Mouse (Mus musculus): ENCODE measurements around the gene Atp2b2. TPM values are rescaled to one million over a fixed set of nuclear protein-coding genes. Genes with fewer than 3 reads are reported as not detected.

The Atp2b2 gene
- polyA plus RNA-seq, 1 experiment from 2014 or later, result 0.09 TPM

DNA sequence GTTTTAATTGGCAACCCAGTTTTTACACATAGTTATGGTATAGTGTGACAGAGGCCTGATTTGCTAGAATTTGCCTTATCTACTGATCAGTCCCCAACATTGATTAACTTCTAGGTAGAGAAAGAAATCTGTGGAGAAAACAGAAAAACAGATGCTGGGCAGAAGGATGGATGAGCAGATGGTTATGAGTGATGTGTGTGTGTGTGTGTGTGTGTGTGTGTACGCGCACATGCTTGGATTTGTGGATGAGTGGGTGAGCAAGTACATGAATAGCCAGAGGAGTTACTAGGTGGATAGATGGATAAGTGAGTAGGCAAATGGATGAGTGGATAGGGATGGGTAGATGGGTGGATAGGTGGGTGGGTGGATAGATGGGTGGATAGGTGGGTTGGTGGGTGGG, 20.7 kb upstream of the Atp2b2 start:
- H3K9me3 ChIP-seq (ENCODE audit: control insufficient read depth, low read length), result no peaks in the 10 kb centered on the region
- no peaks in the 10 kb centered on the region for H3K27me3 ChIP-seq (ENCODE audit: control insufficient read depth, insufficient read depth, low read length)
- no peak overlapping the region for H3K4me3 ChIP-seq (ENCODE audit: low read depth, low read length)
- no peak overlapping the region for H3K27ac ChIP-seq (replicated peaks; ENCODE audit: low read depth, low read length)
- no peaks in the 10 kb centered on the region for H3K36me3 ChIP-seq (ENCODE audit: control insufficient read depth, insufficient read depth, low read length)
- no peak overlapping the region for H3K9ac ChIP-seq (ENCODE audit: low read length)
- no peaks in the 10 kb centered on the region for H3K4me1 ChIP-seq (ENCODE audit: control insufficient read depth, insufficient read depth, low read length)
- 92% methylated on average over 2 of the region's 2 CpGs for WGBS
- no peak overlapping the region for H3K4me2 ChIP-seq (ENCODE audit: low read depth, severe bottlenecking)
- DNase-seq (ENCODE audit: low spot score) (no peak), ATAC-seq (ENCODE audit: insufficient number of reproducible peaks, low FRiP score, low TSS enrichment, low read depth) (no peak)

DNA sequence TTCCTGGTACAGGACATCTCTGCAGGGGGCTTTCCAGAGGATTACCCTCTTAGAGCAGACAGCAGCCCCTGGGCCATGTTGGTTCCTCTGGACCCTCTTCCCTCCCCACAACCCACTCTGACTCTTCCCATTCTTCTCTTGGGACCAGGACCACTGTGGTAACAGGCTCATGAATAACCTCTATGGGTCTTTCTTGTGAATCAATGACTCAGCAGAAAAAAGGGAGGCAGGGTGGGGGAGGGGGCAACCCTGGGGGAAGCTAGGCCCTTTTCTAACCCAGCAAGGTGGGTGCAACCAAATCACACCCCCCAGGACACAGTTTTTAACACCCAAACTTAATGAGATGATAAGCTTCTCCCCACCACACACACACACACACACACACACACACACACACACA, 20.3 kb upstream of the Atp2b2 start:
- Histone ChIP-seq H3K27ac (replicated peaks; ENCODE audit: low read depth, low read length) (no peak overlapping the region), H3K9ac (ENCODE audit: low read length) (no peak overlapping the region), H3K9me3 (ENCODE audit: control insufficient read depth, low read length) (no peaks in the 10 kb centered on the region), H3K27me3 (ENCODE audit: control insufficient read depth, insufficient read depth, low read length) (no peaks in the 10 kb centered on the region), H3K4me1 (ENCODE audit: control insufficient read depth, insufficient read depth, low read length) (no peaks in the 10 kb centered on the region), H3K4me3 (ENCODE audit: low read depth, low read length) (no peak overlapping the region), H3K36me3 (ENCODE audit: control insufficient read depth, insufficient read depth, low read length) (no peaks in the 10 kb centered on the region), H3K4me2 (ENCODE audit: low read depth, severe bottlenecking) (no peak overlapping the region)
- DNase-seq (ENCODE audit: low spot score), result no peak
- ATAC-seq (ENCODE audit: insufficient number of reproducible peaks, low FRiP score, low TSS enrichment, low read depth), result no peak

DNA sequence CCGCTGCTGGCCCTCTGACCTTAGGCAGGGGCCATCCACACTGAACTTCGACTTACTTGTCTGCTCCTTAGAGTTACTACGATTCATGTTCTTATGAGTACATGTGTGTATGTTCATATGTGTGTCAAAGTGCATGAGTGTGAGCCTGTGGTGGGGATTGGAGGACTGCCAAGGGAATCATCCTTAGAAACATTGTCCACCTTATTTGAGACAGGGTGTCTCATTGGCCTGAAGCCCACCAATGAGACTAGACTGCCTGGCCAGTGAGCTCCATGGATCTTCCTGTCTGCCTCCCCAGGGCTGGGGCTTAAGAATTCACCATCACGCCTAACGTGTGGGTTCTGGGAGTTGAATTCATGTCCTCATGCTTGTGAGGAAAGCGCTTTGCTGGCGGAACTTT, 16.8 kb upstream of the Atp2b2 start:
- 86% methylated on average over 7 of the region's 7 CpGs for WGBS
- H3K9ac ChIP-seq (ENCODE audit: low read length), result no peak overlapping the region

DNA sequence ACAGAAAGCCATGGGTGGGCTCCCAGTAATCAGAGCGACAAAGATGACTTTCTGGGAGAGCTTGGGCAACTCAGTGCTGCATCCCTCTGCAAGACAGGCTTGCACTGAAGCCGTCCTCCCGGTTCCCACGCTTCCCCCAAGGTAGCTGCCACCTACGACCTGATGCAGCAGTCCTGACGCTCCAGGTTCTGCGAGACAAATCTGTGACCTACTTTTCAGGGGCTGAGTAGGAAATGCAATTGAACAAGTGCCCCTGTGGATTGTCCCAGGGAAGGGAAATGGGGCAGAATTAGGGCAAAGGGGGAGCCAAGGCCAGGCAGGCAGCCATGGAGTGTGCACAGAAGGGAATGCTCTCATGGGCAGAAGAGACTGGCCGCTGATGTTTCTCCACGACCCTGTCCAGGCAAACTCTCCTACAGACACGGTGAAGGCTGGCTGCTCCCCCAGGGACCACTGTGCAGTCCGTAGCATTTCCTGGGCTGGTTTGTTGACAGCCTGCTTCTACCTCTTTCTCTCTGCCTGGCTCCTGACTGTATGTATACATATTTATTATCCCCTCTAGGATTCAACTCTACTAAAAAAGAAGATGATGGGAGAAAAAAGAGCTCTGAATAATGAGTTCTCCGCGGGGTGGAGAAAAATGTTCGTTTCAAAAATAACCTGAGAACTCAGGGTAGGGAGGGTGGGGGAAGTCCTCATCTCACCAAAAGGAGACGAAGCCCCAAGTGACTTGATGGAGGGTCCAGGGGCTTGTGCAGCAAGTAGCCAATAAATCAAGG, 15.8 kb upstream of the Atp2b2 start:
- 64% methylated on average over 15 of the region's 15 CpGs for WGBS
- ATAC-seq (ENCODE audit: insufficient number of reproducible peaks, low FRiP score, low TSS enrichment, low read depth), result no peak
- Histone ChIP-seq H3K4me3 (ENCODE audit: low read depth, low read length) (no peak overlapping the region), H3K4me2 (ENCODE audit: low read depth, severe bottlenecking) (no peak overlapping the region), H3K9ac (ENCODE audit: low read length) (no peak overlapping the region), H3K36me3 (ENCODE audit: control insufficient read depth, insufficient read depth, low read length) (no peaks in the 10 kb centered on the region), H3K27me3 (ENCODE audit: control insufficient read depth, insufficient read depth, low read length) (no peaks in the 10 kb centered on the region), H3K27ac (replicated peaks; ENCODE audit: low read depth, low read length) (no peak overlapping the region), H3K9me3 (ENCODE audit: control insufficient read depth, low read length) (no peaks in the 10 kb centered on the region), H3K4me1 (ENCODE audit: control insufficient read depth, insufficient read depth, low read length) (no peaks in the 10 kb centered on the region)
- no peak for DNase-seq (ENCODE audit: low spot score)

More for the DNA sequence above, 16.8 kb upstream of the Atp2b2 start:
- Histone ChIP-seq H3K9me3 (ENCODE audit: control insufficient read depth, low read length) (no peaks in the 10 kb centered on the region), H3K4me3 (ENCODE audit: low read depth, low read length) (no peak overlapping the region), H3K27ac (replicated peaks; ENCODE audit: low read depth, low read length) (no peak overlapping the region), H3K36me3 (ENCODE audit: control insufficient read depth, insufficient read depth, low read length) (no peaks in the 10 kb centered on the region), H3K4me2 (ENCODE audit: low read depth, severe bottlenecking) (no peak overlapping the region), H3K4me1 (ENCODE audit: control insufficient read depth, insufficient read depth, low read length) (no peaks in the 10 kb centered on the region), H3K27me3 (ENCODE audit: control insufficient read depth, insufficient read depth, low read length) (no peaks in the 10 kb centered on the region)
- no peak for DNase-seq (ENCODE audit: low spot score)
- ATAC-seq (ENCODE audit: insufficient number of reproducible peaks, low FRiP score, low TSS enrichment, low read depth), result no peak

DNA sequence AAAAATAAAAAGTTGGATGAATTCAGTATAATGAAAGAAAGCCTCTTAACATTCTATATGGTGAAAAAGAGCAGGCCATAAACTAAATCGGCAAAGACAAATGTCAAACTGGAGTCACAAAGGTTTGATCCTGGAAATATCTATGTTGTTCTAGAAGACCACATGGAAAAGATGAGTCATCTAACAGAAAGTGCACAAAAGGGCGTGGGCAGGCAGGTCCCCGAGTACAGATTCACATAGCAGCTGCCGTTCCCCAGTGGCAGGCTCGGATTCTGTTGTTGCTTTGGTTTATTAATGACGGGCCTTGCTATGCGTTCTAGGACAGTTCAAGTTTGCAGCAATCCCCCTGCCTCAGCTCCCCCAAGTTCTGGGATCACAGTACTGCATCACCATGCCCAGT, 12.9 kb upstream of the Atp2b2 start:
- Histone ChIP-seq H3K36me3 (ENCODE audit: control insufficient read depth, insufficient read depth, low read length) (no peaks in the 10 kb centered on the region), H3K4me2 (ENCODE audit: low read depth, severe bottlenecking) (no peak overlapping the region), H3K9ac (ENCODE audit: low read length) (no peak overlapping the region), H3K27me3 (ENCODE audit: control insufficient read depth, insufficient read depth, low read length) (no peaks in the 10 kb centered on the region), H3K9me3 (ENCODE audit: control insufficient read depth, low read length) (no peaks in the 10 kb centered on the region), H3K4me3 (ENCODE audit: low read depth, low read length) (no peak overlapping the region), H3K4me1 (ENCODE audit: control insufficient read depth, insufficient read depth, low read length) (no peaks in the 10 kb centered on the region), H3K27ac (replicated peaks; ENCODE audit: low read depth, low read length) (no peak overlapping the region)
- no peak for ATAC-seq (ENCODE audit: insufficient number of reproducible peaks, low FRiP score, low TSS enrichment, low read depth)
- no peak for DNase-seq (ENCODE audit: low spot score)
- 84% methylated on average over 7 of the region's 7 CpGs for WGBS

DNA sequence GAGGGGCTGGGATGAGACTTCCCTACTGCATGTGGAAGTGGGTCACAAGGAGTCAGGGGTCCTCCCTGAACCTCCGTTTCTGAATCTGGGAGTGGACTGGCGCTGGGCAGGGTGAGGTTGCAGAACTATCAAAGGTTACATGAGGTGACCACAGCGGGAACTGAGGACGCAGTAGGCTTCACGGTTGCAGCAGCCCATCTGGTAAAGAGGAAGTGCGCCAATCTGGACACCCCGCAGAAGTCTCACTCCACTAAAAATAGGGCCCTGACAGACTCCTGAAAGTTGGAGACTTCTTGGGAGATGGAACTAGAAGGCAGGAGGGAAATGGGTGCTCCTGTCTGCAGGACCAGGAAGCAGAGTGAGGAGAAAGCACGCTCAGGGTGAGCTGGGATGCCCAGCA, 2.5 kb upstream of the Atp2b2 start:
- no peak overlapping the region for H3K4me2 ChIP-seq (ENCODE audit: low read depth, severe bottlenecking)
- H3K4me3 ChIP-seq (ENCODE audit: low read depth, low read length), result no peak overlapping the region
- no peaks in the 10 kb centered on the region for H3K4me1 ChIP-seq (ENCODE audit: control insufficient read depth, insufficient read depth, low read length)
- H3K9ac ChIP-seq (ENCODE audit: low read length), result no peak overlapping the region
- DNase-seq (ENCODE audit: low spot score), result no peak
- H3K27ac ChIP-seq (replicated peaks; ENCODE audit: low read depth, low read length), result no peak overlapping the region
- H3K9me3 ChIP-seq (ENCODE audit: control insufficient read depth, low read length), result no peaks in the 10 kb centered on the region
- H3K36me3 ChIP-seq (ENCODE audit: control insufficient read depth, insufficient read depth, low read length), result no peaks in the 10 kb centered on the region
- 77% methylated on average over 8 of the region's 8 CpGs for WGBS
- ATAC-seq (ENCODE audit: insufficient number of reproducible peaks, low FRiP score, low TSS enrichment, low read depth), result no peak
- H3K27me3 ChIP-seq (ENCODE audit: control insufficient read depth, insufficient read depth, low read length), result peaks cover 42% of the 10 kb centered on the region

DNA sequence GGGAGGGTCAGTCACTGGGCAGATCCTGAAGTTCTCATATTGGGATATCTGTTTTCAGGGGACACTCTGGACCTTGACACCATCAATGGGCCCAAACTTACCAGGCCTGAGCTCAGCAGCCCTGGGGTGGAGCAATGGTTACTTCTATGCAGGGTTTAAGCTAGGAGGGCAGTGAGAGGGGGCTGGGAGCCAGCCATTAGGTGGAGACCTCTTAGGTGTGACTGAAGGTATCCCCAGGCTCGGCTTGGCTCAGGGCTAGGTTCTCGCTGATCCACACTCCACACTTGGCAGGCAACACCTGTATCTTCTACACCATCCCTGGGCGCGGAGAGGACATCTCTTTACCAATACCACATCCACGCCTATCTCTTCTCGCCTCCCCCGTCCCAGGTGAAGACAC, 423 bp upstream of the Atp2b2 start:
- no peaks in the 10 kb centered on the region for H3K36me3 ChIP-seq (ENCODE audit: control insufficient read depth, insufficient read depth, low read length)
- no peaks in the 10 kb centered on the region for H3K9me3 ChIP-seq (ENCODE audit: control insufficient read depth, low read length)
- 87% methylated on average over 7 of the region's 7 CpGs for WGBS
- H3K4me1 ChIP-seq (ENCODE audit: control insufficient read depth, insufficient read depth, low read length), result no peaks in the 10 kb centered on the region
- H3K4me2 ChIP-seq (ENCODE audit: low read depth, severe bottlenecking), result no peak overlapping the region
- ATAC-seq (ENCODE audit: insufficient number of reproducible peaks, low FRiP score, low TSS enrichment, low read depth) (no peak), DNase-seq (ENCODE audit: low spot score) (no peak)
- H3K9ac ChIP-seq (ENCODE audit: low read length), result no peak overlapping the region
- H3K27ac ChIP-seq (replicated peaks; ENCODE audit: low read depth, low read length), result no peak overlapping the region
- H3K4me3 ChIP-seq (ENCODE audit: low read depth, low read length), result no peak overlapping the region
- H3K27me3 ChIP-seq (ENCODE audit: control insufficient read depth, insufficient read depth, low read length), result peaks cover 45% of the 10 kb centered on the region

DNA sequence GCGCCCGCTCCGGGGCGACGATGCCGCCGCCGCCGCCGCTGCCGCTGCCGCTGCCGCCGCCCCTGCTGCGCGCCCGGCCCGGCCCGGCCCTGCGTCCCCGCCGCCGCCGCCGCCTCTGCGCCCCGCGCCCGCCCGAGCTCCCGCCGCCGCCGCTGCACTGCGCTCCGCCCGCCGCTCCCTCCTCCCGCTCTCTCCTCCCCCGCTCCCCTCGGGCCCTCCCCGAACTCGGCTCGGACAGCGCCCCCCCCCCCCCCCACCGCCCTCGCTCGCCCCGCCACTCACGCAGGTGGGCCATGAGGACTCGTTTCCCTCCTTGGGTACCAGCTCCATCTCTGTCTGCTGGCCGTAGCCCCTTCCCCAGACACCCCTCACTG, 515 bp downstream of the Atp2b2 start:
- H3K27ac ChIP-seq (replicated peaks; ENCODE audit: low read depth, low read length), result no peak overlapping the region
- H3K9me3 ChIP-seq (ENCODE audit: control insufficient read depth, low read length), result no peaks in the 10 kb centered on the region
- H3K9ac ChIP-seq (ENCODE audit: low read length), result no peak overlapping the region
- ATAC-seq (ENCODE audit: insufficient number of reproducible peaks, low FRiP score, low TSS enrichment, low read depth), result no peak
- H3K4me2 ChIP-seq (ENCODE audit: low read depth, severe bottlenecking), result peak overlapping the region; percentile 87
- WGBS, result 8% methylated on average over 2 of the region's 52 CpGs
- H3K27me3 ChIP-seq (ENCODE audit: control insufficient read depth, insufficient read depth, low read length), result peaks cover 45% of the 10 kb centered on the region
- no peaks in the 10 kb centered on the region for H3K36me3 ChIP-seq (ENCODE audit: control insufficient read depth, insufficient read depth, low read length)
- H3K4me1 ChIP-seq (ENCODE audit: control insufficient read depth, insufficient read depth, low read length), result no peaks in the 10 kb centered on the region
- peak overlapping the region; percentile 36 for H3K4me3 ChIP-seq (ENCODE audit: low read depth, low read length)
- DNase-seq (ENCODE audit: low spot score), result no peak

Measured in limb, embryonic 11.5 days (tissue).